Mouse (Mus musculus): ENCODE results near the gene Dpep1.
"Not testable (repeated sequence)": the region's sequence is repeated elsewhere in the genome, so short reads cannot be mapped to it uniquely, and the experiment has no call there.

Dpep1 gene

GRCm38 (mm10) chr8:123212321-123213117 lies 26.5 kb downstream of the Dpep1 start, which contains the start of the genes Chmp1a and Spata33:
TSS of gene Chmp1a (minus strand) at chr8:123212763.
TSS of gene Spata33 (plus strand) at chr8:123212832.
- peak; percentile 93 for DNase-seq (ENCODE audit: low spot score)

GRCm38 (mm10) chr8:123213118-123213772 lies 27.2 kb downstream of the Dpep1 start:
- DNase-seq (ENCODE audit: low spot score) = no peak

GRCm38 (mm10) chr8:123215430-123215829 lies 29.4 kb downstream of the Dpep1 start:
- no peak for DNase-seq (ENCODE audit: low spot score)

- no peak for DNase-seq (ENCODE audit: low spot score)
These were observed 34.9 kb downstream of the Dpep1 start for GRCm38 (mm10) chr8:123220917-123221316.

GRCm38 (mm10) chr8:123224278-123225266 lies 38.5 kb downstream of the Dpep1 start, which contains the start of gene Cdk10:
TSS of gene Cdk10 (plus strand) at chr8:123224842.
- peak; percentile 95 for DNase-seq (ENCODE audit: low spot score)

- DNase-seq (ENCODE audit: low spot score) = no peak
These were observed 42.4 kb downstream of the Dpep1 start for GRCm38 (mm10) chr8:123228416-123228815.

- not testable (repeated sequence) for DNase-seq (ENCODE audit: low spot score)
These were observed 44.3 kb downstream of the Dpep1 start for GRCm38 (mm10) chr8:123230326-123230725.

GRCm38 (mm10) chr8:123231742-123232141 lies 45.7 kb downstream of the Dpep1 start:
- DNase-seq (ENCODE audit: low spot score) = no peak

GRCm38 (mm10) chr8:123232553-123232952 lies 46.5 kb downstream of the Dpep1 start:
- DNase-seq (ENCODE audit: low spot score) = no peak

GRCm38 (mm10) chr8:123233300-123233699 lies 47.3 kb downstream of the Dpep1 start:
- no peak for DNase-seq (ENCODE audit: low spot score)

GRCm38 (mm10) chr8:123233760-123234159 lies 47.7 kb downstream of the Dpep1 start:
- DNase-seq (ENCODE audit: low spot score) = no peak

- DNase-seq (ENCODE audit: low spot score) = no peak
These were observed 49.0 kb downstream of the Dpep1 start for GRCm38 (mm10) chr8:123234918-123235519.

GRCm38 (mm10) chr8:123235520-123236497 lies 49.8 kb downstream of the Dpep1 start, which contains the start of gene Spata2l:
TSS of gene Spata2l (minus strand) at chr8:123236233.
- peak; percentile 94 for DNase-seq (ENCODE audit: low spot score)

- DNase-seq (ENCODE audit: low spot score) = no peak
These were observed 53.4 kb downstream of the Dpep1 start for GRCm38 (mm10) chr8:123239398-123239797.

GRCm38 (mm10) chr8:123242107-123242923 lies 56.3 kb downstream of the Dpep1 start:
- DNase-seq (ENCODE audit: low spot score) = no peak

GRCm38 (mm10) chr8:123243053-123243452 lies 57.0 kb downstream of the Dpep1 start:
- no peak for DNase-seq (ENCODE audit: low spot score)

GRCm38 (mm10) chr8:123244382-123244781 lies 58.3 kb downstream of the Dpep1 start:
- DNase-seq (ENCODE audit: low spot score) = no peak

- no peak for DNase-seq (ENCODE audit: low spot score)
These were observed 59.5 kb downstream of the Dpep1 start for GRCm38 (mm10) chr8:123245543-123245942.

GRCm38 (mm10) chr8:123247748-123248147 lies 61.7 kb downstream of the Dpep1 start:
- no peak for DNase-seq (ENCODE audit: low spot score)
